Mouse (Mus musculus): ENCODE data around the gene Cracr2b.
"Not testable (repeated sequence)": the region's sequence is repeated elsewhere in the genome, so short reads cannot be mapped to it uniquely, and the experiment has no call there.

The Cracr2b gene

DNA sequence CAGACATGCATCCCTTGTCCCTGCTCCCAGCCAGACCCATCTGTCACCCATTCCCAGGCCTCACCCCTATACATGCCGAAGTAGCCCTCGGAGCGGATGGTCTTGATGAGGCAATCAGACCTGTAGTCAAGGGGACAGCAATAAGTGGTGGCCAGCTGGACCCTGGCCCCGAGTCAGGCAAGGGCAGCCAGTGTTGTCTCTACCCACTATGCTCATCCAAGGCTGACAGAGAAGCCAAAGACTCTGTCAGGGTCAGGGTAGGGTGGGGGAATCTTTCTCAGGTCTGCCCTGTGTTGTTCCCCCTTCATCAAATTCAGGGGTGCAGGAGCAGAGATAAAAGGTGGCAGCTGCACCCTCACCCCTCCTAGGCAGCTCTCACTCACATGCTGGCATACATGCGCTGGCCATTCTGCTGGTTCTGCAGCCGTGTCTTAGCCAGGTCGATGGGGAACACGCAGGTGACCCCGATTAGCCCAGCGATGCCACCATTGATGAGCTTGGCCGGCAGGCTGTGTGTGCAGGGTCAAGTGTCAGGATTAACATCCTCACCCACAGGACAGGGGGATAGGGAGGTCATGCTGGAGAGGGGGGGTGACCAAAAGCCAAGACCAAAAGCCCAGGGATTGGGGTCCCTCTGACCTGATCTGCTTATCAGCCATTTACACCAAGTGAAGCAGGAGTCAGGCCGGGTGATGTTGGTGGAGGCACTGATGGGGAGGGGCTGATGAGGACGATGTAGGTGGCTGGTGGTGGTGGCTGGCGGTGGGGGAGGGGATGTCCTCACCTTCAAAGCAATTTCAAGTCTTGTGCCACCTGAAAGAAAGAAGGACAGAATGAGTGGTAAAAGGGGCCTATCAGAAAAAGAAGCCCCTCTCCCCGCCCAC lies 27.1 kb upstream of the Cracr2b start:
- no peak for DNase-seq

- peak; percentile 54 for DNase-seq
Observed at GRCm38 (mm10) chr7:141434464-141434863, 26.4 kb upstream of the Cracr2b start.

GRCm38 (mm10) chr7:141435129-141435855 lies 25.6 kb upstream of the Cracr2b start:
- DNase-seq = peak; percentile 72

DNA sequence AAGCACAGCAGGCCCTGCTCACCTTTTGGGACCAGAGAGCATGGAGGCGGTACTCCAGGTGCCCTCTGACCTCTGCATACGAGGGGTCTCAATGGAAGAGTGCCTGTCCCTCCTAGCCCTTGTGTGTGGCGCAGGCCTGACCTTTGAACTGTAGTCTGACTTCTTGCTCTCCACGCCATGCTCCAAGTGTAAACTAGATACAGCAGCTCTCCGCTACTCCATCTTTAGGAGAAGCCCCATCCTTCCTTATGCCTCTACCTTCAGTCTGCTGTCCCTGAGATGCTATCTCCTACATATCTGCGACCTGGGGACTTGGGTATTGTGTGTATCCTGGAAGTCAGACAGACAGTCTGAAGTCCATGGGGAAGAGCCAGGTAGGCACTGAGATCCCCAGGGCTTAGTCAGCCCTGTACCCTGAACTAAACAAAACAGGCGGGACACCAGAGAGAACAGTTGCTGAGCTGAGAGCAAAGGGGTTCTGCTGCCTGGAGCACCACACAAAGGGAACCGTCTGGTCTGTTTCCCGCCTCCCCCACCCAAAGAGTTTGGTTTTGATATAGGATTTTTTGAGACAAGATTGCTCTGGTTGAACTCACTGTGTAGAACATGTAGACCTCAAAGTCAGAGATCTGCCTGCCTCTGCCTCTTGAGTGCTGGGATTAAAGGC lies 24.9 kb upstream of the Cracr2b start:
- DNase-seq = no peak

GRCm38 (mm10) chr7:141436523-141436892 lies 24.4 kb upstream of the Cracr2b start:
- no peak for DNase-seq

DNA sequence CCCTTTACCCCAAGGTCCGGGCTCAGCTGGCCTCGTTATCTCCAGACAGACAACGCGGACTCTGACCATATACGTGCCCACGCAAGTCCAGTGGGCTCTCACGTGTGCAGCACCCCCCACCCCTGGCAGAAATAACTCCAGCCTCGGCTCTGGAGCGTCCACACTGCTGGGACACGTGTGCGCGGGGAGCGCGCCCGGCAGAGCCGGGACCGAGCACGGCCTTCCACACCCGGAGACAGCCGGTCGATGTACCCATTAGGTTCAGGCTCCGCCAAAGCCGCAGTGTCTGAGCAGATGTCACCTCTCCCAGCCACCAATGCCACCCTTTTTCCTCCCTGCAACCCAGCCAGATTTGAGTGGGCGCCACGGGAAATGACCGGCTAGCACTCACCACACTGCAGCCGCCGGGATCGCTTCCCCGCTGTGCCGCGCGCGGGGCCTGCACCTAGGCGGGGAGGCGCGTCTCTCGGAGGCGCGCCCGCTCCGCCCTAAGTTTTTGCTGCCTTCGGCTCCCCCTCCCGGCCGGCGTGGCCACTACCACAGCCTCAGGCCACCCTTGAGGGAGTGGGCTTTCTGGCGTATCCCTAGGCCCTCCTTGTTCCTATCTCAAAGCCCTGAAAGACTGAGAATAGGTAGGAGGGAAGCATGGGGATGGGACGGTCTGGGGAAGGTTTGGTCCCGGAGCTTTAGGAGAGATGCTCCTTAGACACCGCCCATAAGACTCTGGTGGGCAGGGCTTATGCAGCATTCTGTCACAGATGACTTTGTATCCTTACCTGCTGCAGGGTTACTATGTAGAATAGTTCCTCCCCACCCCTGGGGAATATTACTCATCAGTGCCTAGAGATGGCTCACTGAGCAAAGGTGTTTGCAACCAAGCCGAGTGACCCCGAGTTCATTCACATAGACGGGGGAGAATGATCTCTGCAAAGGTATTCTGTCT lies 23.4 kb upstream of the Cracr2b start, which contains the start of gene Slc25a22:
Slc25a22 (minus strand) TSS at position 715 of the 943 bp plus-strand sequence.
- peak; percentile 87 for DNase-seq

- no peak for DNase-seq
Observed at GRCm38 (mm10) chr7:141438201-141438968, 22.5 kb upstream of the Cracr2b start.

DNA sequence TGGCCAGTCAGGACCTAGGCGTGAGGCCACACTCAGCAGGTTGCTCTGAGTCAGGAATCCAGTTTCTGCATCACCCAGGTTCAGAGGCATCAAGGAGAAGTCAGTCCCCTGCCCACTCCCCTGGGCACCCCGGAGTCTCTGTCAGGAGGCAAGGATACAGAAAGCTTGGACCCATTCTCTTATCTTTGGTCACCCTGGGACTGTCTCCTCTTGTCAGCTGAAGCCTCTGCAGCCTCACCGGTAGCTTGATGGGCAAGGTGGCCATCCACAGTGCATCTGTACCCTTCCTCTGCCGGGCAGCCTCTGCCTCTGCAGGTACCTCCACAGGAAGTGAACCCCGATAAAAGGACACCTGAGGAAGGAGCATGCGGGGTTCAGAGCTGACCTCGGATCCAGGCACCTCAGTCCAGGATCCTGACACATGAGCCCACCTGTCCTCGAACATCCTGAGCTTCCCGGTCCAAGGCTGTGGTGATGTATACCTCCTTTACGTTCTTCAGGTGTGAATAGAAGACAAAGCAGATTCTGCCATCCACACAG lies 21.7 kb upstream of the Cracr2b start:
- DNase-seq = no peak

DNA sequence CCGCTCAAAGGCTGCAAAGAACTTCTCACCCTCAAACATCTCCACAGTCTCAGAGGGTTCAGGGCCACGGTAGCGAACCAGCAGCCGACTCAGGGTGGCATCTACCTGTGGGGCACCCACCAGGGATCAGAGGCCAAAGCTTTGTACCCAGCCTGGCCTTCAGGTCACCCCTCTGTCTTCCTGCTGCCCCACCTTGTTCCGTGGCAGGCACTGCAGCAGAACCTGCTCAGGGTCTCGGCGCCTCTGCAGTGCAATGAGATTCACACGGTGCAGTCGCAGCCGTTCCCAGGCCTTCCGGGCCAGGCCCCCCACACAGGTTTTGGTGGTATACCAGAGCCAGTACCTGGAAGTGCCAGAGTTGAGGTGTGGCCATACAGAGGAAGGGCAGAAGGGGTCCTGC lies 21.1 kb upstream of the Cracr2b start:
- DNase-seq = no peak

GRCm38 (mm10) chr7:141440613-141441012 lies 20.3 kb upstream of the Cracr2b start:
- peak; percentile 78 for DNase-seq

- no peak for DNase-seq
Observed at GRCm38 (mm10) chr7:141441460-141441859, 19.4 kb upstream of the Cracr2b start.

DNA sequence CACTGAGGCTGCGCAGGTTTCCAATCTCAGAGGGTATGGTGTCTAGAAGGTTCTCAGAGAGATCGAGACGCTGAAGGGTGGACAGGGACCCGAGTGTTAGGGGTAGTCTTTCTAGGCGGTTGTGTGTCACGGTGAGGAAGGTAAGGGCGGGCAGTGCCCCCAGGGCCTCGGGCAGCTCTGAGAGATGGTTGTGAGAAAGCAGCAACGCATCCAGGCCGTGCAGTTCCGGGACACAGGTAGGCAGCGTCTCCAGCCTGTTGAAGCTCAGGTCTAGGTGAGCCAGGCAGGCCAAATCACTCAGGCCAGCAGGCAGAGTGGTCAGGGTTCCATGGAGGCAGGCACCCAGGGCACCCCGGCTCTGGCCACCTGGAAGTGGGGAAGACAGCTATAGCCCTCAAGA lies 18.7 kb upstream of the Cracr2b start:
- no peak for DNase-seq

- DNase-seq = no peak
Observed at GRCm38 (mm10) chr7:141443081-141443821, 17.6 kb upstream of the Cracr2b start.

DNA sequence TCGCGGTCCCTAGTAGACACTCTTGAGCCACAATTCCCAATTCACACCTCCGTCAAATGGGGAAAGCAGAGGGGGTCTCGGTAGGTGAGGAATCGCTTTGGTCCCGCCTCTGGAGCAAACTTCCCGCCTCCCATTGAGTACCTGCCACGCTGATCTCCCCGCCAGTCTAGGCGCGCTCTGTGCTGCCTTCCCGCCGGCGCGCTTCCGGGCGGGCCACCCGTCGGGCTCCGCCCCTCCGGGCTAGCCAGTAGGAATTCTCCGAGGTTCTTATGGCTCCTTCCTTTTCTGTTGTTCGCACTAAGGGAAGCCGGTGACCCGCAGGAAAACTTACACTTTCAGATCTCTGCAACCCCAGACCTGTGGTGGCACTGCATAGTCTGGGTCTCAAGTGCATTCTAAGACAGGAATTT lies 17.1 kb upstream of the Cracr2b start, which contains the start of gene Pidd1:
Pidd1 (minus strand) TSS at position 198 of the 410 bp plus-strand sequence.
- DNase-seq = peak; percentile 85

GRCm38 (mm10) chr7:141446374-141446773 lies 14.5 kb upstream of the Cracr2b start:
- DNase-seq = not testable (repeated sequence)

GRCm38 (mm10) chr7:141447110-141447991 lies 13.5 kb upstream of the Cracr2b start, which contains the start of gene Rplp2:
Gene Rplp2 (plus strand): TSS chr7:141447370.
- peak; percentile 95 for DNase-seq

DNA sequence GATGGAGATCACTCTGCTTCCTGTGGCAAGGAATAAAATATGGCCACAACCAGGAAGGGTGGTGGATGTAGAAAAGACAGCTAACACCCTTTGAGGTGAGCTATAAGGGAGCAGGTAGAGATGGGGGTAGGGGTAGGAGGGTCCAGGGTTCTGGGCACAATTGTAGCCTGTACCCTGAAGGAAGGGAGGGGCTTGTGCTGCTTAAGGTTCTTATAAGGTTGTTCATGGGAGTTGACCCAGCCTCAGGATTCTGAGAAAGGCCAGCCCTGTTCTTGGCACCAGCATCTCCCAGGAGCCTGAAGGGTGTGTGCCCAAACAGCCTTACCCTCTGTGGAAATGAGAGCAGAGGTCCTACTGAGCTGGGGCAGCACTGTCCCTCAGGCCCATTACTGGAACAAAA lies 9.0 kb upstream of the Cracr2b start:
- DNase-seq = no peak

GRCm38 (mm10) chr7:141453636-141454035 lies 7.3 kb upstream of the Cracr2b start:
- DNase-seq = no peak

GRCm38 (mm10) chr7:141454967-141455551 lies 5.8 kb upstream of the Cracr2b start, which contains the start of gene Pnpla2:
Gene Pnpla2 (plus strand): TSS chr7:141455198.
- DNase-seq = peak; percentile 97

Data from kidney, postnatal 14 days (tissue).